ENCODE assay signal across 14 mouse cellular contexts in the genomic region with DNA sequence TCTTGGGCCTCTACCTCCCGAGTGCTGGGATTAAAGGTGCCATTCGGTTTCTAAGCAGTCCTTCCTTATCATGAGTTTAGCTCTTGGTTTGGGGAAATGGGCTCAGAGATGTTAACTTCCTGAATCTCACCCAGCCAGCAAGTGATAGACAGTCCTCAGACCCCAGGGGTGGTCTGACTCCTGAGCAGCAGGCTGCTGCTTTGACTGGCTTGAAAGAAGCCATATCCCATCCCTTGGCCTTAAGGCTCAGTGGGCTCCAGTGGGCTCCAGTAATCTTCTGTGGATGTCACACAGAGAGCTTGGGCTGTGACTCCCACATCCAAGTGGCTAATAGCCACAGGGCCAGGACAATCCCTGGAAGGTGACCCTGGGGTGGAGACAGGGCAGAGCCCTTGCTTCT. TPM values are rescaled to one million over a fixed set of nuclear protein-coding genes. Genes with fewer than 3 reads are reported as not detected.
A peak's percentile ranks its signal among the peaks of the same experiment; 100 is the strongest.
DNase-seq lines count a peak whose midpoint lies in the region; ATAC-seq and TF ChIP-seq lines count a peak whose summit lies in the region.
"Had no signal": no experiment of that assay in that cellular context is flagged by ENCODE, and none has a peak within 500 bp of the region (broad histone marks: within the 10 kb centered on the region; RNA-seq: fewer than 3 reads in every experiment).

No protein-coding gene starts in this region.

- no peak overlapping the region for H3K4me3 ChIP-seq in heart, embryonic 13.5 days
- H3K4me3 ChIP-seq in heart, embryonic 11.5 days (ENCODE audit: low read depth, low read length): no peak overlapping the region
- H3K4me3 ChIP-seq in megakaryocyte, embryonic 14.5 days (replicated peaks): peak overlapping the region; percentile 90
- no peak overlapping the region for H3K4me3 ChIP-seq in bone marrow, adult 2 months (replicated peaks; ENCODE audit: control insufficient read depth, low read depth, low read length)
- H3K4me3 ChIP-seq in small intestine, adult 2 months (ENCODE audit: low read depth, low read length): no peak overlapping the region
- H3K4me3 ChIP-seq: myocyte had no signal

- no peak overlapping the region for H3K4me2 ChIP-seq in heart, embryonic 13.5 days
- no peak overlapping the region for H3K4me2 ChIP-seq in heart, embryonic 11.5 days

- H3K36me3 ChIP-seq in heart, embryonic 13.5 days: no peaks in the 10 kb centered on the region
- H3K36me3 ChIP-seq in heart, embryonic 11.5 days (ENCODE audit: control insufficient read depth, insufficient read depth, low read length): no peaks in the 10 kb centered on the region
- H3K36me3 ChIP-seq in megakaryocyte, embryonic 14.5 days (replicated peaks; ENCODE audit: low read length): peaks cover 6% of the 10 kb centered on the region
- H3K36me3 ChIP-seq in small intestine, adult 2 months (ENCODE audit: control insufficient read depth, insufficient read depth, low read length): no peaks in the 10 kb centered on the region

- DNase-seq in adrenal gland, postnatal 36 days: no peak
- no peak for DNase-seq in gastrocnemius, postnatal 10 days
- DNase-seq: cerebellum, postnatal 10 days; left cerebral cortex, postnatal 4 days had no signal

- H3K27me3 ChIP-seq in heart, embryonic 13.5 days (replicated peaks): no peaks in the 10 kb centered on the region
- no peaks in the 10 kb centered on the region for H3K27me3 ChIP-seq in heart, embryonic 11.5 days (ENCODE audit: control insufficient read depth, insufficient read depth, low read length)
- peaks cover 15% of the 10 kb centered on the region for H3K27me3 ChIP-seq in megakaryocyte, embryonic 14.5 days (replicated peaks)
- no peaks in the 10 kb centered on the region for H3K27me3 ChIP-seq in small intestine, adult 2 months (ENCODE audit: control insufficient read depth, insufficient read depth, low read length)
- H3K27me3 ChIP-seq: CH12.LX had no signal

- TF ChIP-seq POLR2A in bone marrow, adult 2 months (IDR thresholded peaks at IDR 0.05; ENCODE audit: borderline replicate concordance, control insufficient read depth, low read depth, low read length): no peak
- TF ChIP-seq POLR2A in small intestine, adult 2 months (IDR thresholded peaks at IDR 0.05; ENCODE audit: low read depth, low read length): no peak

- peak overlapping the region; percentile 8; the same call in 1 of the 2 replicates for H3K27ac ChIP-seq in heart, embryonic 13.5 days (replicated peaks)
- no peak overlapping the region for H3K27ac ChIP-seq in heart, embryonic 11.5 days (ENCODE audit: low read depth, low read length)
- H3K27ac ChIP-seq in bone marrow, adult 2 months (ENCODE audit: control insufficient read depth, insufficient read depth, low read depth, low read length, poor library complexity): peak overlapping the region; percentile 71
- peak overlapping the region; percentile 35 for H3K27ac ChIP-seq in small intestine, adult 2 months (ENCODE audit: insufficient read depth, low read depth, low read length)
- H3K27ac ChIP-seq: hindbrain, postnatal 0 days had no signal

- no peak overlapping the region for H3K9ac ChIP-seq in heart, embryonic 13.5 days
- H3K9ac ChIP-seq in heart, embryonic 11.5 days (ENCODE audit: low read depth, low read length): no peak overlapping the region

- WGBS in heart, embryonic 13.5 days: 33% methylated on average over 2 of the region's 2 CpGs
- WGBS in heart, embryonic 11.5 days (ENCODE audit: insufficient replicate concordance): 50% methylated on average over 2 of the region's 2 CpGs
- 10% methylated on average over 2 of the region's 2 CpGs for whole genome bisulfite sequencing in bone marrow, adult 2 months
- 57% methylated on average over 2 of the region's 2 CpGs for WGBS in small intestine, adult 2 months

- TF ChIP-seq CTCF in bone marrow, adult 2 months (IDR thresholded peaks at IDR 0.05; ENCODE audit: control insufficient read depth, insufficient read depth, low read length): no peak
- TF ChIP-seq CTCF in small intestine, adult 2 months (IDR thresholded peaks at IDR 0.05; ENCODE audit: extremely low read depth, insufficient read length, insufficient replicate concordance, low read depth, low read length): no peak

- peaks cover 8% of the 10 kb centered on the region for H3K9me3 ChIP-seq in heart, embryonic 13.5 days
- H3K9me3 ChIP-seq in heart, embryonic 11.5 days (replicated peaks; ENCODE audit: control insufficient read depth, low read length): 0 out of 2 replicates have a peak, but pooled peaks cover 4% of the 10 kb centered on the region
- peaks cover 12% of the 10 kb centered on the region for H3K9me3 ChIP-seq in megakaryocyte, embryonic 14.5 days

- ATAC-seq in heart, embryonic 13.5 days (ENCODE audit: extremely low read depth, insufficient number of reproducible peaks, low FRiP score, low TSS enrichment): no peak
- no peak for ATAC-seq in heart, embryonic 11.5 days (replicated peaks; ENCODE audit: insufficient number of reproducible peaks, low FRiP score, low TSS enrichment)
- ATAC-seq in megakaryocyte, adult 5-6 weeks (ENCODE audit: poor library complexity, severe bottlenecking): no peak
- ATAC-seq: forebrain, embryonic 16.5 days; hindbrain, postnatal 0 days had no signal

- H3K4me1 ChIP-seq in heart, embryonic 13.5 days: peaks cover 7% of the 10 kb centered on the region; the same call in 1 of the 2 replicates
- H3K4me1 ChIP-seq in heart, embryonic 11.5 days (ENCODE audit: control insufficient read depth, insufficient read depth, low read length): 0 out of 2 replicates have a peak, but pooled peaks cover 3% of the 10 kb centered on the region
- peaks cover 52% of the 10 kb centered on the region for H3K4me1 ChIP-seq in megakaryocyte, embryonic 14.5 days
- H3K4me1 ChIP-seq in bone marrow, adult 2 months (ENCODE audit: control insufficient read depth, insufficient read depth, low read length): peaks cover 8% of the 10 kb centered on the region; the same call in 1 of the 2 replicates
- H3K4me1 ChIP-seq in small intestine, adult 2 months (ENCODE audit: control insufficient read depth, insufficient read depth, insufficient read length, low read length): peaks cover 5% of the 10 kb centered on the region

RNA-seq across cellular contexts. Expression of gene Fam102a, which starts 40.6 kb away (rescaled TPM):
- polyA plus RNA-seq in heart, embryonic 13.5 days (2015; fragmentation: Nextera tagmentation; extraction: Ambion mirVana): 5.4 and 5.7 TPM in 2 replicates
- polyA plus RNA-seq in heart, embryonic 11.5 days (2014; fragmentation: Nextera tagmentation; extraction: Ambion mirVana): 5.2 and 5.3 TPM in 2 replicates
- 0.64 and 1.8 TPM in 2 replicates for polyA plus RNA-seq in megakaryocyte, embryonic 14.5 days (2012; ENCODE audit: insufficient read depth, low replicate concordance)
- total RNA-seq in megakaryocyte, adult 5-6 weeks (2015): 6.5 and 6.6 TPM in 2 replicates
- total RNA-seq in megakaryocyte, adult 5-6 weeks (2017): 4.6 and 4.8 TPM in 2 replicates
- polyA plus RNA-seq in bone marrow, adult 2 months (2011; ENCODE audit: insufficient read depth, insufficient read length, low replicate concordance, missing spikeins): 5.4 and 9.7 TPM in 2 replicates
- 55.2 and 96.2 TPM in 2 replicates for polyA plus RNA-seq in small intestine, adult 2 months (2012; rRNA removed)
- 10 to 100 TPM; 21.5 to 34.8 TPM for total RNA-seq in adrenal gland, postnatal 36 days (2021)
- 1 to 10 TPM; 5.5 to 8.6 TPM for total RNA-seq in gastrocnemius, postnatal 10 days (2021)

RNA-seq across cellular contexts. Expression of gene Slc25a25, which starts 43.3 kb away (rescaled TPM):
- 10.7 and 10.9 TPM in 2 replicates for polyA plus RNA-seq in heart, embryonic 13.5 days (2015; fragmentation: Nextera tagmentation; extraction: Ambion mirVana)
- 7.9 and 8.5 TPM in 2 replicates for polyA plus RNA-seq in heart, embryonic 11.5 days (2014; fragmentation: Nextera tagmentation; extraction: Ambion mirVana)
- 7.3 and 7.9 TPM in 2 replicates for polyA plus RNA-seq in megakaryocyte, embryonic 14.5 days (2012; ENCODE audit: insufficient read depth, low replicate concordance)
- 4.6 and 6.9 TPM in 2 replicates for total RNA-seq in megakaryocyte, adult 5-6 weeks (2015)
- total RNA-seq in megakaryocyte, adult 5-6 weeks (2017): 8.4 and 10.7 TPM in 2 replicates
- polyA plus RNA-seq in bone marrow, adult 2 months (2011; ENCODE audit: insufficient read depth, insufficient read length, low replicate concordance, missing spikeins): 7.3 and 10.6 TPM in 2 replicates
- 12.5 and 27.0 TPM in 2 replicates for polyA plus RNA-seq in small intestine, adult 2 months (2012; rRNA removed)
- 10 to 100 TPM; 78.8 to 99.7 TPM for total RNA-seq in adrenal gland, postnatal 36 days (2021)
- 10 to 100 TPM; 16.1 to 31.1 TPM for total RNA-seq in gastrocnemius, postnatal 10 days (2021)

RNA-seq across cellular contexts. Expression of gene Naif1, which starts 44.3 kb away (rescaled TPM):
- polyA plus RNA-seq in heart, embryonic 13.5 days (2015; fragmentation: Nextera tagmentation; extraction: Ambion mirVana): 4.2 and 5.0 TPM in 2 replicates
- 5.1 and 5.3 TPM in 2 replicates for polyA plus RNA-seq in heart, embryonic 11.5 days (2014; fragmentation: Nextera tagmentation; extraction: Ambion mirVana)
- polyA plus RNA-seq in megakaryocyte, embryonic 14.5 days (2012; ENCODE audit: insufficient read depth, low replicate concordance): 3.9 and 10.8 TPM in 2 replicates
- 2.9 and 3.5 TPM in 2 replicates for total RNA-seq in megakaryocyte, adult 5-6 weeks (2015)
- total RNA-seq in megakaryocyte, adult 5-6 weeks (2017): 3.2 and 3.9 TPM in 2 replicates
- 1.9 and 2.6 TPM in 2 replicates for polyA plus RNA-seq in bone marrow, adult 2 months (2011; ENCODE audit: insufficient read depth, insufficient read length, low replicate concordance, missing spikeins)
- polyA plus RNA-seq in small intestine, adult 2 months (2012; rRNA removed): 2.4 and 4.4 TPM in 2 replicates
- 1 to 10 TPM; 4.3 to 5.2 TPM for total RNA-seq in adrenal gland, postnatal 36 days (2021)
- 1 to 10 TPM; 3.0 to 3.1 TPM for total RNA-seq in gastrocnemius, postnatal 10 days (2021)
